Comparison of ENCODE assay signal across 26 mouse cellular contexts in genomic region chr17:15085006-15085405, GRCm38 (mm10). TPM values are rescaled to one million over a fixed set of nuclear protein-coding genes. Genes with fewer than 3 reads are reported as not detected.
DNase-seq lines count a peak whose midpoint lies in the region; ATAC-seq lines count a peak whose summit lies in the region.
"Had no signal": no experiment of that assay in that cellular context is flagged by ENCODE, and none has a peak within 500 bp of the region (broad histone marks: within the 10 kb centered on the region; RNA-seq: fewer than 3 reads in every experiment).

No protein-coding gene starts in this region.

- peak; percentile 70 for ATAC-seq in liver, embryonic 12.5 days
- ATAC-seq in hindbrain, embryonic 16.5 days, result no peak

- H3K27me3 ChIP-seq in heart, embryonic 10.5 days (ENCODE audit: insufficient read depth, poor library complexity, severe bottlenecking), result peaks cover 19% of the 10 kb centered on the region; the same call in 1 of the 2 replicates
- H3K27me3 ChIP-seq in liver, embryonic 12.5 days (replicated peaks), result peaks cover 31% of the 10 kb centered on the region
- no peaks in the 10 kb centered on the region for H3K27me3 ChIP-seq in hindbrain, embryonic 16.5 days (replicated peaks; ENCODE audit: control insufficient read depth, insufficient read depth, low read length)

- peaks cover 26% of the 10 kb centered on the region for H3K4me1 ChIP-seq in heart, embryonic 10.5 days
- H3K4me1 ChIP-seq in liver, embryonic 12.5 days, result peaks cover 51% of the 10 kb centered on the region
- H3K4me1 ChIP-seq in hindbrain, embryonic 16.5 days (ENCODE audit: control insufficient read depth, insufficient read depth, low read depth, low read length), result peaks cover 12% of the 10 kb centered on the region

- no peak overlapping the region for H3K4me3 ChIP-seq in heart, embryonic 10.5 days
- no peak overlapping the region for H3K4me3 ChIP-seq in liver, embryonic 12.5 days
- no peak overlapping the region for H3K4me3 ChIP-seq in hindbrain, embryonic 16.5 days (ENCODE audit: low read length)
- H3K4me3 ChIP-seq: forebrain, embryonic 12.5 days; heart, adult 2 months; hindbrain, embryonic 15.5 days; limb, embryonic 10.5 days had no signal

- no peaks in the 10 kb centered on the region for H3K9me3 ChIP-seq in heart, embryonic 10.5 days
- no peaks in the 10 kb centered on the region for H3K9me3 ChIP-seq in liver, embryonic 12.5 days (replicated peaks)
- H3K9me3 ChIP-seq in hindbrain, embryonic 16.5 days (ENCODE audit: control insufficient read depth, low read length), result no peaks in the 10 kb centered on the region
- H3K9me3 ChIP-seq: forebrain, embryonic 12.5 days; hindbrain, embryonic 15.5 days; limb, embryonic 10.5 days; megakaryocyte, embryonic 14.5 days had no signal

- H3K4me2 ChIP-seq in liver, embryonic 12.5 days, result peak overlapping the region; percentile 63
- H3K4me2 ChIP-seq in hindbrain, embryonic 16.5 days (ENCODE audit: low read length), result no peak overlapping the region
- H3K4me2 ChIP-seq: forebrain, embryonic 12.5 days; hindbrain, embryonic 15.5 days had no signal

- DNase-seq in heart, embryonic 10.5 days (ENCODE audit: low spot score), result no peak
- no peak for DNase-seq in heart, postnatal 10 days
- DNase-seq in 3T3-L1 (ENCODE audit: low read depth, low spot score), result peak; percentile 46
- peak; percentile 19 for DNase-seq in c-Kit-negative CD71-positive TER-119-positive erythroid progenitor cells, embryonic 14.5 days (ENCODE audit: low read depth, low spot score)
- no peak for DNase-seq in left cerebral cortex, postnatal 25 days (ENCODE audit: low spot score in 2 of 2)
- no peak for DNase-seq in lung, postnatal 4 days
- DNase-seq: adrenal gland, adult 8-10 months; B cell, adult 2 months; cerebellum, adult 11 months; cerebellum, postnatal 25 days; embryo, embryonic 11 days; gastrocnemius, postnatal 14 days; heart, adult 2 months; heart, postnatal 36 days; kidney, adult 2 months; kidney, postnatal 25 days; lung, adult 18-20 months; lung, postnatal 14 days; thymus, postnatal 14 days had no signal

- intact Hi-C loops in heart, postnatal 10 days (cut with DNase I), result no loop called here
- intact Hi-C loops in left cerebral cortex, postnatal 25 days (cut with DNase I), result no loop called here

- 44% methylated on average over 2 of the region's 2 CpGs for WGBS in heart, embryonic 10.5 days
- WGBS in liver, embryonic 12.5 days (ENCODE audit: insufficient replicate concordance), result 72% methylated on average over 2 of the region's 2 CpGs
- 75% methylated on average over 2 of the region's 2 CpGs for WGBS in hindbrain, embryonic 16.5 days

- H3K36me3 ChIP-seq in heart, embryonic 10.5 days, result no peaks in the 10 kb centered on the region
- H3K36me3 ChIP-seq in liver, embryonic 12.5 days, result no peaks in the 10 kb centered on the region
- no peaks in the 10 kb centered on the region for H3K36me3 ChIP-seq in hindbrain, embryonic 16.5 days (ENCODE audit: control insufficient read depth, insufficient read depth, low read length)
- H3K36me3 ChIP-seq: forebrain, embryonic 12.5 days; hindbrain, embryonic 15.5 days; limb, embryonic 10.5 days had no signal

- H3K9ac ChIP-seq in liver, embryonic 12.5 days, result 0 out of 2 replicates have a peak overlapping the region, but pooled peaks have one; percentile 14
- no peak overlapping the region for H3K9ac ChIP-seq in hindbrain, embryonic 16.5 days (ENCODE audit: low read depth, low read length)
- H3K9ac ChIP-seq: forebrain, embryonic 12.5 days; hindbrain, embryonic 15.5 days had no signal

- H3K27ac ChIP-seq in heart, embryonic 10.5 days, result peak overlapping the region; percentile 44; the same call in 1 of the 2 replicates
- peak overlapping the region; percentile 82 for H3K27ac ChIP-seq in liver, embryonic 12.5 days
- no peak overlapping the region for H3K27ac ChIP-seq in hindbrain, embryonic 16.5 days (ENCODE audit: low read depth, low read length)
- H3K27ac ChIP-seq: forebrain, embryonic 12.5 days; heart, adult 2 months; hindbrain, embryonic 15.5 days had no signal

RNA-seq across cellular contexts. Expression of gene Gm3448, which starts 43.7 kb away (rescaled TPM):
- 2.7 and 3.2 TPM in 2 replicates for polyA plus RNA-seq in heart, embryonic 10.5 days (2016; fragmentation: Nextera tagmentation; extraction: Ambion mirVana)
- total RNA-seq in heart, postnatal 10 days (2021), result 1 to 10 TPM; 1.8 TPM
- polyA plus RNA-seq in liver, embryonic 12.5 days (2016; fragmentation: Nextera tagmentation; extraction: Ambion mirVana), result 4.1 and 5.0 TPM in 2 replicates
- 1 to 10 TPM; 6.9 to 7.0 TPM for total RNA-seq in left cerebral cortex, postnatal 25 days (2021)
- polyA plus RNA-seq in hindbrain, embryonic 16.5 days (2015; fragmentation: Nextera tagmentation; extraction: Ambion mirVana), result 3.1 and 3.7 TPM in 2 replicates

RNA-seq across cellular contexts. Expression of gene Tcte3, which starts 43.7 kb away (rescaled TPM):
- polyA plus RNA-seq in heart, embryonic 10.5 days (2016; fragmentation: Nextera tagmentation; extraction: Ambion mirVana), result 0.60 and 0.83 TPM in 2 replicates
- total RNA-seq in heart, postnatal 10 days (2021), result 1 to 10 TPM in 1 of 2 experiments, under 1 TPM in 1; 0.57 to 1.2 TPM
- 3.1 and 3.5 TPM in 2 replicates for polyA plus RNA-seq in liver, embryonic 12.5 days (2016; fragmentation: Nextera tagmentation; extraction: Ambion mirVana)
- total RNA-seq in left cerebral cortex, postnatal 25 days (2021), result 1 to 10 TPM in 1 of 2 experiments, not detected in 1; 1.4 TPM
- polyA plus RNA-seq in hindbrain, embryonic 16.5 days (2015; fragmentation: Nextera tagmentation; extraction: Ambion mirVana), result 0.80 and 0.96 TPM in 2 replicates
- total RNA-seq: heart, postnatal 36 days had no signal
- polyA plus RNA-seq: embryonic facial prominence, embryonic 14.5 days; heart, adult 2 months; kidney, adult 2 months; limb, embryonic 10.5 days had no signal

RNA-seq across cellular contexts. Expression of gene Ermard, which starts 44.0 kb away (rescaled TPM):
- 67.6 and 80.2 TPM in 2 replicates for polyA plus RNA-seq in heart, embryonic 10.5 days (2016; fragmentation: Nextera tagmentation; extraction: Ambion mirVana)
- total RNA-seq in heart, postnatal 10 days (2021), result 10 to 100 TPM; 35.3 to 36.1 TPM
- 48.1 and 48.2 TPM in 2 replicates for polyA plus RNA-seq in liver, embryonic 12.5 days (2016; fragmentation: Nextera tagmentation; extraction: Ambion mirVana)
- 10 to 100 TPM; 46.6 to 47.6 TPM for total RNA-seq in left cerebral cortex, postnatal 25 days (2021)
- 76.3 and 76.8 TPM in 2 replicates for polyA plus RNA-seq in hindbrain, embryonic 16.5 days (2015; fragmentation: Nextera tagmentation; extraction: Ambion mirVana)

Comparison
In these comparisons a context has a peak if more than half of its experiments do, and no peak if none do; other contexts are left out.
1. DNase-seq: peak in 3T3-L1 (single experiment) and c-Kit-negative CD71-positive TER-119-positive erythroid progenitor cells, embryonic 14.5 days (single experiment); none in heart, embryonic 10.5 days (single experiment), heart, postnatal 10 days (0 of 2), left cerebral cortex, postnatal 25 days (0 of 2) and lung, postnatal 4 days (0 of 2).